Mouse (Mus musculus) heart, embryonic 12.5 days (tissue): ENCODE measurements at regions not wholly inside any gene's neighbourhood (a gene's known extent, or its start where the extent isn't known, plus 50 kb on each side); places are given as distances from the start of the nearest gene placed in this dataset.

ENCODE experiments used
- ATAC-seq: fragments of 200-750 bp; cut with Nextera tagmentation; 2 replicates; pipeline ENCODE4 v1.8.0; 2017; ENCODE audit warnings: moderate TSS enrichment, moderate library complexity; ENCODE audit not compliant: insufficient number of reproducible peaks, low FRiP score
- H3K27ac ChIP-seq: fragments of 300-500 bp; sonication (generic); 2 replicates; pipeline ENCODE4 v1.5.1; 2016; ENCODE audit warnings: mild to moderate bottlenecking, moderate library complexity; ENCODE audit not compliant: poor library complexity, severe bottlenecking
- H3K27me3 ChIP-seq: fragments of 300-500 bp; sonication (generic); replicated peaks from 2 replicates; pipeline ENCODE4 v1.6.1; 2016; ENCODE audit warnings: mild to moderate bottlenecking, moderate library complexity
- H3K36me3 ChIP-seq: fragments of 300-500 bp; sonication (generic); 2 replicates; pipeline ENCODE4 v1.6.1; 2016; ENCODE audit warnings: mild to moderate bottlenecking, moderate library complexity
- H3K4me1 ChIP-seq: fragments of 300-500 bp; sonication (generic); replicated peaks from 2 replicates; pipeline ENCODE4 v1.6.1; 2016; ENCODE audit warnings: mild to moderate bottlenecking
- H3K4me2 ChIP-seq: fragments of 300-500 bp; sonication (generic); 2 replicates; pipeline ENCODE4 v1.6.1; 2016; ENCODE audit warnings: mild to moderate bottlenecking, moderate library complexity
- H3K4me3 ChIP-seq: fragments of 300-500 bp; sonication (generic); 2 replicates; pipeline ENCODE4 v1.5.1; 2016; ENCODE audit warnings: mild to moderate bottlenecking
- H3K9ac ChIP-seq: fragments of 300-500 bp; sonication (generic); 2 replicates; pipeline ENCODE4 v1.6.1; 2016; ENCODE audit warnings: mild to moderate bottlenecking, moderate library complexity
- H3K9me3 ChIP-seq: fragments of 300-500 bp; sonication (generic); replicated peaks from 2 replicates; pipeline ENCODE4 v1.6.1; 2016; ENCODE audit warnings: mild to moderate bottlenecking, moderate library complexity
- WGBS: fragments of 180-500 bp; shearing (Covaris S2); methylation state at CpG from one replicate; pipeline ENCODE4 v1.1.7; 2016; 5-methylcytosine and 5-hydroxymethylcytosine counted together

GRCm38 (mm10) chr14:45714311-45714710 lies 56.4 kb upstream of the Ddhd1 start:
- no peak overlapping the region for H3K4me3 ChIP-seq
- H3K36me3 ChIP-seq: no peaks in the 10 kb centered on the region
- H3K27me3 ChIP-seq: no peaks in the 10 kb centered on the region
- H3K27ac ChIP-seq: no peak overlapping the region
- ATAC-seq: no peak
- no peaks in the 10 kb centered on the region for H3K4me1 ChIP-seq
- H3K4me2 ChIP-seq: no peak overlapping the region
- H3K9me3 ChIP-seq: no peaks in the 10 kb centered on the region
- no peak overlapping the region for H3K9ac ChIP-seq
- 43% methylated on average over 1 of the region's 1 CpGs for WGBS

GRCm38 (mm10) chr14:45714786-45715185 lies 56.8 kb upstream of the Ddhd1 start:
- H3K36me3 ChIP-seq: no peaks in the 10 kb centered on the region
- ATAC-seq: no peak
- H3K4me3 ChIP-seq: no peak overlapping the region
- H3K27me3 ChIP-seq: no peaks in the 10 kb centered on the region
- H3K9ac ChIP-seq: no peak overlapping the region
- H3K9me3 ChIP-seq: no peaks in the 10 kb centered on the region
- H3K27ac ChIP-seq: no peak overlapping the region
- no peaks in the 10 kb centered on the region for H3K4me1 ChIP-seq
- H3K4me2 ChIP-seq: no peak overlapping the region

GRCm38 (mm10) chr14:45716100-45716499 lies 58.2 kb upstream of the Ddhd1 start:
- H3K27me3 ChIP-seq: no peaks in the 10 kb centered on the region
- 47% methylated on average over 1 of the region's 1 CpGs for WGBS

GRCm38 (mm10) chr14:45722887-45723286 lies 64.9 kb upstream of the Ddhd1 start:
- Histone ChIP-seq H3K4me1 (no peaks in the 10 kb centered on the region), H3K4me2 (no peak overlapping the region), H3K27me3 (no peaks in the 10 kb centered on the region), H3K4me3 (no peak overlapping the region), H3K27ac (no peak overlapping the region), H3K9me3 (no peaks in the 10 kb centered on the region), H3K36me3 (no peaks in the 10 kb centered on the region), H3K9ac (no peak overlapping the region)
- ATAC-seq: no peak
- 49% methylated on average over 6 of the region's 6 CpGs for WGBS

More at GRCm38 (mm10) chr14:45716100-45716499, 58.2 kb upstream of the Ddhd1 start:
- Histone ChIP-seq H3K27ac (no peak overlapping the region), H3K9me3 (no peaks in the 10 kb centered on the region), H3K36me3 (no peaks in the 10 kb centered on the region), H3K9ac (no peak overlapping the region), H3K4me3 (no peak overlapping the region), H3K4me2 (no peak overlapping the region), H3K4me1 (no peaks in the 10 kb centered on the region)
- ATAC-seq: no peak

GRCm38 (mm10) chr14:45724341-45724740 lies 66.4 kb upstream of the Ddhd1 start:
- H3K27ac ChIP-seq: no peak overlapping the region
- WGBS: 90% methylated on average over 2 of the region's 2 CpGs

GRCm38 (mm10) chr14:45734530-45735410 lies 76.8 kb upstream of the Ddhd1 start:
- no peak overlapping the region for H3K9ac ChIP-seq
- no peak overlapping the region for H3K4me3 ChIP-seq
- 53% methylated on average over 10 of the region's 10 CpGs for WGBS
- H3K36me3 ChIP-seq: no peaks in the 10 kb centered on the region
- no peaks in the 10 kb centered on the region for H3K27me3 ChIP-seq
- H3K9me3 ChIP-seq: no peaks in the 10 kb centered on the region
- no peak for ATAC-seq
- no peak overlapping the region for H3K27ac ChIP-seq
- no peak overlapping the region for H3K4me2 ChIP-seq
- peaks cover 11% of the 10 kb centered on the region; the same call in 1 of the 2 replicates for H3K4me1 ChIP-seq

More at GRCm38 (mm10) chr14:45724341-45724740, 66.4 kb upstream of the Ddhd1 start:
- Histone ChIP-seq H3K4me2 (no peak overlapping the region), H3K9ac (no peak overlapping the region), H3K27me3 (no peaks in the 10 kb centered on the region), H3K9me3 (no peaks in the 10 kb centered on the region), H3K4me1 (no peaks in the 10 kb centered on the region), H3K36me3 (no peaks in the 10 kb centered on the region), H3K4me3 (no peak overlapping the region)
- ATAC-seq: no peak

GRCm38 (mm10) chr14:45737966-45738365 lies 80.0 kb upstream of the Ddhd1 start:
- no peaks in the 10 kb centered on the region for H3K36me3 ChIP-seq
- no peaks in the 10 kb centered on the region for H3K27me3 ChIP-seq
- H3K9me3 ChIP-seq: no peaks in the 10 kb centered on the region
- no peak overlapping the region for H3K9ac ChIP-seq
- H3K4me2 ChIP-seq: no peak overlapping the region
- H3K4me1 ChIP-seq: peaks cover 16% of the 10 kb centered on the region
- no peak overlapping the region for H3K4me3 ChIP-seq
- no peak overlapping the region for H3K27ac ChIP-seq
- WGBS: 81% methylated on average over 2 of the region's 2 CpGs
- no peak for ATAC-seq

- no peaks in the 10 kb centered on the region for H3K27me3 ChIP-seq
- no peak overlapping the region for H3K4me3 ChIP-seq
- no peaks in the 10 kb centered on the region for H3K36me3 ChIP-seq
- H3K4me1 ChIP-seq: peaks cover 15% of the 10 kb centered on the region
- H3K9ac ChIP-seq: no peak overlapping the region
- H3K4me2 ChIP-seq: no peak overlapping the region
- ATAC-seq: no peak
- no peaks in the 10 kb centered on the region for H3K9me3 ChIP-seq
- no peak overlapping the region for H3K27ac ChIP-seq
These were observed 81.7 kb upstream of the Ddhd1 start for GRCm38 (mm10) chr14:45739638-45740037.

- Histone ChIP-seq H3K4me1 (peaks cover 14% of the 10 kb centered on the region), H3K4me3 (no peak overlapping the region), H3K4me2 (no peak overlapping the region), H3K9ac (no peak overlapping the region), H3K9me3 (no peaks in the 10 kb centered on the region), H3K36me3 (no peaks in the 10 kb centered on the region), H3K27ac (no peak overlapping the region; the same call in 1 of the 2 replicates), H3K27me3 (no peaks in the 10 kb centered on the region)
- ATAC-seq: no peak
- 35% methylated on average over 3 of the region's 3 CpGs for WGBS
These were observed 82.7 kb upstream of the Ddhd1 start for GRCm38 (mm10) chr14:45740662-45741061.

- ATAC-seq: no peak
- no peaks in the 10 kb centered on the region for H3K36me3 ChIP-seq
- 76% methylated on average over 5 of the region's 5 CpGs for WGBS
- H3K4me3 ChIP-seq: no peak overlapping the region
- H3K9ac ChIP-seq: no peak overlapping the region
- no peak overlapping the region for H3K27ac ChIP-seq
- no peak overlapping the region for H3K4me2 ChIP-seq
- H3K4me1 ChIP-seq: no peaks in the 10 kb centered on the region
- H3K9me3 ChIP-seq: no peaks in the 10 kb centered on the region
- H3K27me3 ChIP-seq: no peaks in the 10 kb centered on the region
These were observed 88.2 kb upstream of the Ddhd1 start for GRCm38 (mm10) chr14:45746176-45746575.

GRCm38 (mm10) chr14:45757376-45757775 lies 99.4 kb upstream of the Ddhd1 start:
- H3K4me2 ChIP-seq: no peak overlapping the region
- no peaks in the 10 kb centered on the region for H3K36me3 ChIP-seq
- no peak overlapping the region for H3K4me3 ChIP-seq
- 0% methylated on average over 1 of the region's 1 CpGs for WGBS
- H3K4me1 ChIP-seq: no peaks in the 10 kb centered on the region
- H3K27ac ChIP-seq: no peak overlapping the region
- H3K27me3 ChIP-seq: no peaks in the 10 kb centered on the region
- no peak for ATAC-seq
- H3K9ac ChIP-seq: no peak overlapping the region
- H3K9me3 ChIP-seq: no peaks in the 10 kb centered on the region
